Mouse (Mus musculus) CD4-positive, CD25-positive, alpha-beta regulatory T cell, adult 2 months (primary cell): ENCODE results near the gene Ttll11.

Source experiments
- DNase-seq: peaks from one replicate; pipeline ENCODE4 v3.0.0-alpha.2; 2012; ENCODE audit warnings: low read depth, low spot score

Ttll11 gene

DNA sequence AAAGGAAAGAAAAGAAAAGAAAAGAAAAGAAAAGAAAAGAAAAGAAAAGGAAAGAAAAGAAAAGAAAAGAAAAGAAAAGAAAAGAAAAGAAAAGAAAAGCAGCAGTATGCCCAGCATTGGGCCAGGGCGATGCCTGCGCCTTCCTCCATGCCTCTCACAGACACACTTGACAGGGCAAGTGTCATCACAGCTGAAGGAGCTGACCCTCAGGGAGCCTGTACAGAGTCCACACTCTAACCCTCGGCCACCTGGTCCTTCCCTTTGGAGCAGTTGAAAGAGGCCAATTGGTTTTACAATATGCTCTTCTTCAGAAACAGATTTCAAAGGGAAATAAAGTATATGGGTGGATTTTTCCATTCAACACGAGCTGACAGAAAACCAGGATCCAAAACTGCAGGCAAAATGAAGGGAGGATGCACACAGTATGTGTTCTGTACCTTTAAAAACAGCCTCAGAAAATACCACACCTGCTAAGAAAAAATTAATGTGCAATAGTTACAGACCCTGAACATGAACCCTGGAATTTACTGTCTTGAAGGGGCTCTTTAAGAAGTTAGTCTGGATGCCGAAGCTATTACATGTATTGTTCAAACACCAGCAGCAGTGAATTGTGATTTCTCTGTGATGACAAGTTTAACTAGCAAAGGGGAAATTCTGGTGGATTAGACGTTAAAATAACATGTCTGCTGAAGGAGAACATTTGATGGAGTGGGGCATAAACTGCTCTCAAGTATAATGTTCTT, 7.3 kb downstream of the Ttll11 start:
- no peak for DNase-seq

DNA sequence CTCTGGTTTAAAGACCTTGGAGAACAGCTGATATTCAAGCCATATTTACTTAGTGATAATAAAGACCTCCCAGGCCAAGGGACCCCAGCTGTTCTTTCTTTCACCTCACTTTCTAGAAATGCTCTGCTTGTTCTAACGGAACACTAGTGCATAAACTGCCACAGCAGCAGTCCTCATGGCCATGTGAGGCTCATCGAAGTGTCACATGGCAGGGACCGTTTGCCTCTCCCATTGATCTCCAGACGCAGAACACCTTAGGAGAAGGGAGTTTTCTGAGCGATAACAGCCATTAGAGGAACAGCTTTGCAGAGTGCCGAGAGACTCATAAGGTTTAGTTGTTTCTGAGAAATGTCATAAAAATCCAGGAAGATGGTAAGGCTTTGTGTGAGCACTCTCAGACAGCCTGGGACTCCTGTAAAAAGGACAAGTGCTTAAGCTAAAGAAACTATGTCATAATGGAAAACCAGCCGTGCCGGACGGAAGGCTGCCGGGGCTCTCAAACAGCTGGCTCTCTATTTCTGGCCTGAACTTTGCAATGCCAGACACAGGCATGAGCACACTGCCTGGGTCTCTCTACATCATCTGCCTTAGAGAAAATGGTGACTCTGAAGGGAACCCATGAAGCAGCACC, 13.7 kb downstream of the Ttll11 start:
- no peak for DNase-seq

DNA sequence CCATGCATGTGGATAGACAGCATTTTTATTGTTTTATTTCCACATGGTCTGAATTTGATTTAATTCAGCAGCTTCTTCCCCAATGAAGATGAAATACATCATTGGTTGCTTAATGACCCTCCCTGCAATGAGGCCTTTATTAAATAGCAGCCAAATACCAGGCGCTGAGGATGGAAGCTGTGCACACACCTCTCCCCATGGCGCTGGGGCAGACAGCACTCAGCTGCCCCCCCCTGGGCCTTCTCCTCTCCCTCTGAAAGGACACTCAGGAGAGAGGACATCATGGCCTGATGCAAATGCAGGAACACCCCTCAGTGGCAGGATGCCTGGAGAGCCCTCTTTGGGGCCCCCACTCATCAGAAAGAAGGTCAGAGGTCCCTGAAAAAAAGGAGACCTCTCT, 16.4 kb downstream of the Ttll11 start:
- DNase-seq, result no peak

- no peak for DNase-seq
Observed at GRCm38 (mm10) chr2:35961593-35962127, 18.1 kb downstream of the Ttll11 start.

DNA sequence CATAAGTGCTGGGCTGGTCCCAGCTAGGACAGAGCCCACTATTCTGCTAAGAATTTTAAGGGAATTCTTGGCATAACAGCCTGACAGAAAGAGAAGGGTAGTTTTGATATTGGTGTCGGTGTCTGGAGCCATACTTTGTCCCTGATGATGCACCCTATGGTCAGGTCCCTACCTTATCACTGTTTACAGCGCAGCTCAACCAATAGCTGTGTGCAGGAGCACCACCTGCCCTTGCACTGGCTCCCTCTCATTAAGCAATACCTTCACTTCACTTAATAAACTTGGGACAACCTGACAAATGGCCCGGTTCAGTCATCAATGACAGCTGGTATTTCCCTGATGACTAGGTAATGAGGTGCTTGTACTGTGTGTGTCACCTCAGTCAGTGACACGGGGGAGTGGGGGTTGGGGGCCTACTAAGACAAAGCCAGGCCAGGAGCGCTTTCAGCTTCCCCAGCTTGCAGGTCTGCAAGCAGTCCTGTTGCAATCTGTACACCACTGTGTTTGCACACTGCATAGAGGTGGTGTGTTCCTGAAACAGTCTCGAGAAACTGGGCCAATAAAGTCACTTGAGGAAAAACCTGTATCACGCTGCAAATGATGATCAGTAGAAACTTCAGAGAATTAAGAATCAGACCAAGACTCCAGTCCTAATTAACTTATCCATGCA, 22.1 kb downstream of the Ttll11 start:
- DNase-seq, result no peak

DNA sequence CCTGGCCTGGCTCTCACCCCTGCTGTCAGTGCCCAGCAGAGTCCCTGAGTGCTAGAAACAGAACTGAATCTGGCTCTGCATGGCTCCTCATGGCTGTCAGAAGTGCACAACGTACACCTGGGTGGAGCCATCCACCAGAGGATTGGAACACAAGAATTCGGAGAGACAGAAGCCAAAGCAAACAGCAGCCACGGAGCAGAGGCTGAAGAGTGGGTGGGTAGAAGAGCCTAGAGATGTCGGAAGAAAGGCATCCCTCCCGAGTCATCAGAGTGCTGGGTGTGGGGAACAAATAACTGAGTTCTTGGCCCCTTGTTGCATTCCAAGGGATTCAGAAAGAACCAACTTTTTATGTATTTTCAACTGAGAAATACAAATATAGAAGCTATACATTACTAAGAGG, 24.5 kb downstream of the Ttll11 start:
- no peak for DNase-seq

GRCm38 (mm10) chr2:35952187-35952958, 27.3 kb downstream of the Ttll11 start:
- DNase-seq, result no peak

GRCm38 (mm10) chr2:35944896-35945295, 34.8 kb downstream of the Ttll11 start:
- DNase-seq, result no peak

DNA sequence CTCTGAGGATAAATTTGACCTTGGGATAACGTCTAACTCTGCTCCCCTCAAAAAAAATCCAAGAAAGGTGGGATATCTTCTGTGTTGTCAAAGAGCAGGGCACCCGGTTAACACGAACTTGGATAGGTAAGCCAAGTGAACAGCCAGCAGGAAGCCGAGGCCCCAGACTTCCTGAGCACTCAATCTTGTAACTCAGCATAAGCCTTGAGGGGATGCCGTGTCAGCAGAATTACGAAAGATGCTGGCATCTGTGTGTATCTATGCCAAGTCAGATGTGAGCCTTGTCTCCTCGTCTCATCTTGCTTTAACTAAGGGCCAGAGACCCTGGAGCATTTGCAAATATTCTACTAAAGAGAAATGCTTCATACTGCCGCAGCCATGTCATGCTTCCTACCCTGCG, 36.8 kb downstream of the Ttll11 start:
- DNase-seq, result no peak

DNA sequence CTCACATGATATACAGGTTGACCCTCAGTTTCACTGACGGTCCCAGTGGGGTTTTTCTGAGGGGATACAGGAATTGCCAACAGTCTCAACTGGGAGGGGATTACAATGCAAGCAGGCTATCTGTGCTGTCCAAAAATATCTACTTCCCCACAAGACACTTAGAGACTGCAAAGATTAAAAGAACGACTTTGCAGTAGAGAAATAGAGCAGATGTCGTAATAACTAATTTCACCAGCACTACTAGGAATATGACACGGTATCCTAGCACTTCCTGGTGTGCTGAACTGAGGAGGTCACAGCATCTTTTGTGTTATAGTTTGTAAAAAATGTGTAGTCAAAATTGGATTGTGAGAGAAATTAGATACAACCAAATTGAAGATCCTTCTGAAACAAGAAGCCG, 44.7 kb downstream of the Ttll11 start:
- no peak for DNase-seq

- no peak for DNase-seq
Observed at GRCm38 (mm10) chr2:35933116-35933515, 46.6 kb downstream of the Ttll11 start.

DNA sequence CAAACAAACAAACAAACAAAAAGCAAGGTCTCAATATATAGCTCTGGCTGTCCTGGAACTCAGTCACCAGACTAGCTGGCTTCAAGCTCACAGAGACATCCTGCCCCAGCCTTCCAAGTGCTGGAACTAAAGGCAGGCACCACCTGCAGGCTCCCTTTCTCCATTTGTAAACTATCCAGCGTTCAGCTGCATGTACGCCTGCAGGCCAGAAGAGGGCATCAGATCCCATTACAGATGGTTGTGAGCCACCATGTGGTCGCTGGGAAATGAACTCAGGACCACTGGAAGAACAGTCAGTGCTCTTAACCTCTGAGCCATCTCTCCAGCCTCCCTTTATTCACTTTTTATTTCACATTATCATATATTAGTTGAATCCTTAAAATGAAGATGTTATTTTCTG, 48.1 kb downstream of the Ttll11 start:
- DNase-seq, result peak; percentile 6

- peak; percentile 67 for DNase-seq
Observed at GRCm38 (mm10) chr2:35930498-35931149, 49.1 kb downstream of the Ttll11 start.

DNA sequence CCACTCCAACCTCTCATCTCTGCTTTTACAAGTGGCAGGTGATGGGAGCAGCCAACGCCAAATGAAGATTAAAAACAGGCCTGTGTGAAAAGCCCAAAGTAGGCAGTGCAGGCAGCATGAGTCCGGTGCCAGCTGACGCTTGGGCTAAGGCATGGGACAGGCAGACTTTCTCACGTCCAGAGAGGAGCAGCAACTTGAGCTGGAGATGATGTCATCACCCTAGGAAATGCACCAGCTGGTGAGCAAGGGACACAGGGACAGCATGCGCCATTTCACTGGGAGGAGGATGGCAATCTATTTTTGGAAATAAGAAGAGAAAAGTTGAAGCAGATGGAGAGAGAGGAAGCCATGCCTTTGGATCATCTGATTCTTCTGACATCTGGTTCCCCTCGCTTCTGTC, 51.6 kb downstream of the Ttll11 start:
- DNase-seq, result no peak

- no peak for DNase-seq
Observed at GRCm38 (mm10) chr2:35924947-35925346, 54.8 kb downstream of the Ttll11 start.

DNA sequence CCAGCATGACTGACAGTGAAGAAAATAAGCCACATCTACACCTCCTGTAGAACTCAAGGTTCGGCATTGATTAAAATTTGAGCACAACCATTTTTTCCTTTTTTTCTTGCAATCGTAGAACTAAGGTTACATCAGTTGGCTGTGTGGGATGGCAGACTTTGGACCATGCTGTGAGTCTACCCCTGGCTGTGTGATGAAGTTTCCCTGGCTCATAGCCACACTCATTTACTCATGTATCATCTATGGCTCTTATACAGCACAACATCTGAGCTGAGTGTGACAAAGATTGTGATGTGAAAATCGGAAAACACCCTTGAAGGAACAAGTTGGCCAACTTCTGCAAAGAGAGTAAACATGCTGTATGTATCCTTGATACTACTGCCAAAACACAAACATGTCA, 56.8 kb downstream of the Ttll11 start:
- no peak for DNase-seq

- no peak for DNase-seq
Observed at GRCm38 (mm10) chr2:35912090-35912489, 67.6 kb downstream of the Ttll11 start.

DNA sequence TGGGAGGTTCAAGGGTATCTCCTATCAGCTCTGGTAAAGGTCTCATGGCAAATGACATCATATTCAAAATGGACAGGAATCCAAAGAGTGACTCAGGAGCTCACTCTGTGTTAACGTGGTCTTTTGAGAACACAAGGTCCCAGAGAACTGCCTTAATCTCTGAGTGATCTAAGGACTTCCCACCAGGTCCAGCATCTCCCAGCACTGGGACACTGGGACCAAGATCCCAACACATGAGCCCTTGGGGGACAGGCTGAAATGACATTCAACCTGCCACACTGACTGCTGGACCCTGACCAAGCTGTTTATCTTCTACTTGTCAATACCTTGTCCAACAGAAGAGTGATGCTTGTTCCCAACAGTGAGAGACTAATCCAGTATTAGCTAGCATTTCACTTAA, 68.0 kb downstream of the Ttll11 start:
- DNase-seq, result no peak

- no peak for DNase-seq
Observed at GRCm38 (mm10) chr2:35910740-35911139, 69.0 kb downstream of the Ttll11 start.

- no peak for DNase-seq
Observed at GRCm38 (mm10) chr2:35909353-35909752, 70.4 kb downstream of the Ttll11 start.

DNA sequence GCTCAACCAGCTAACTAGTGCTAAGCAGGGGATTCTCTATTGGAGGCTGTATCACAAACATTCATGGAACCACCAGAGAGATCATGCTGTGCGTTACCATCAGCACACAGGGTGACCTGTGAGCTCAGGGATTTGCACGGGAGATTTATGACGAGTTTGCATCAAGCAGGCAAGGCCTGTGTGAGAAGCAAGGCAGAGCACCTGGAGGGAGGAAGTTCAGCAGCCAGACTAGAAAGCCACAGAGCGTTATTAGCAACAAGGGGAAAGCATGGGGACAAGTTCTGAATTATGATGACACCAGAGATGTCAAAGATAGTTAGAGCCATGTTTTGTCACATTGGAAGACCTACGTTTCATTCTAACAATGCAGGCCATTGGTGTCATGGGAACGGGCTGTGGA, 72.1 kb downstream of the Ttll11 start:
- no peak for DNase-seq
